Mouse (Mus musculus): ENCODE results near the gene Crim1.

Gene Crim1

GRCm38 (mm10) chr17:78331438-78331837, 131.4 kb downstream of the Crim1 start:
- DNase-seq: no peak

DNA sequence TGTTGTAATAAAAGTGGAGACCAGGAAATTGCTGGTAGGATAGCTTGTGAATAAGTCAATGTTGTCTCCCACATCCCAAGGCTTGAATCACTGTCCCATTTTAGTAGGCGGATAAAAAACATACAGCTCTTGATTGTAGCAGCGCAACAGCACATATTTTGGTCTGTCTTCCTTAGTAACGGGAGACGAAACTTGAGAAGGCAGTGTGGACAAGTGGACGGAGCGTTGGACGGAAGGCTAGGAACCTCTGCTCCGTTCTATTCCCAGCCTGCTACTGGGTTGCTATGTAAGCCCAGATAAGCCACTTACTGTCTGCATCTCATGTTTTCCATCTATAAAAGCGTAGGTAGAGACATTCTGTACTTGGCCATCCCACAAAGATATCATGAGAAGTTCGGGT, 133.2 kb downstream of the Crim1 start:
- DNase-seq: no peak

DNA sequence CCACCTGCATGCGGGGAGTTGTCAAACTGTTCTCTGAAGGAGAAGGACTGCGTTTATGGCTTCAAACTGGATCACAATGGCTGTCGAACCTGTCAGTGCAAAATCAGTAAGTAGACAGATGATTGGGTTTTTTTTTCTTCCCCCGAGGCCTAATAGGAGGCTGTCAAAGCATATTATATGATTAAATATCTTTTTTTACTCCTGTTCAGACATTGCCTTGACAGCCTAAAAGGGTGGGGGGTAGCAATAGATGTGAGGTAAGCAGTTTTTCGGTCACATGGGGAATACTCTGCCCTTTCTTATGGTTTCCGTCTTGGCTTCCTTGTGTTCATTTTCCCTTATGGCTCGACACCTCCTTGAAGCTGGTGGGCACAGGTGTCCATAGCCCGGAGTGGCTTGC, 135.2 kb downstream of the Crim1 start:
- DNase-seq: no peak

DNA sequence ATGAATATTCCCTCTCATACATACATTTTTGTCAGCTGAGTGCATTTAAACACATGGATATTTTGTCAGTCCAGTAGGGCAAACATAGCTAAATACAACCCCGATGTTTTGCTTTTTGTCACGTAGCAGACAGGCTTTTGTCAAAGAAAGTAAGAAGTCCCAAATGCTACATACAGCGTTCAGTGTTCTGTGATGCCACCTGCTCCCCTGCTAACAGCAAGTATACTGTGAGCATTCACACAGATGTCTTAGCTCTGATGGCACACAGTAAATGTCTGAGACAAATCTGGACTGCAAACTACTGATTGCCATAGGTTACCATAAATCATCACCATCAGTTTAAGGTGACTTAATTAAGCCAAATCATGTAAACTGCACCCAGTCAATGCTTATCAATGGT, 143.6 kb downstream of the Crim1 start:
- no peak for DNase-seq

GRCm38 (mm10) chr17:78347111-78347801, 147.2 kb downstream of the Crim1 start:
- DNase-seq: peak; percentile 31

DNA sequence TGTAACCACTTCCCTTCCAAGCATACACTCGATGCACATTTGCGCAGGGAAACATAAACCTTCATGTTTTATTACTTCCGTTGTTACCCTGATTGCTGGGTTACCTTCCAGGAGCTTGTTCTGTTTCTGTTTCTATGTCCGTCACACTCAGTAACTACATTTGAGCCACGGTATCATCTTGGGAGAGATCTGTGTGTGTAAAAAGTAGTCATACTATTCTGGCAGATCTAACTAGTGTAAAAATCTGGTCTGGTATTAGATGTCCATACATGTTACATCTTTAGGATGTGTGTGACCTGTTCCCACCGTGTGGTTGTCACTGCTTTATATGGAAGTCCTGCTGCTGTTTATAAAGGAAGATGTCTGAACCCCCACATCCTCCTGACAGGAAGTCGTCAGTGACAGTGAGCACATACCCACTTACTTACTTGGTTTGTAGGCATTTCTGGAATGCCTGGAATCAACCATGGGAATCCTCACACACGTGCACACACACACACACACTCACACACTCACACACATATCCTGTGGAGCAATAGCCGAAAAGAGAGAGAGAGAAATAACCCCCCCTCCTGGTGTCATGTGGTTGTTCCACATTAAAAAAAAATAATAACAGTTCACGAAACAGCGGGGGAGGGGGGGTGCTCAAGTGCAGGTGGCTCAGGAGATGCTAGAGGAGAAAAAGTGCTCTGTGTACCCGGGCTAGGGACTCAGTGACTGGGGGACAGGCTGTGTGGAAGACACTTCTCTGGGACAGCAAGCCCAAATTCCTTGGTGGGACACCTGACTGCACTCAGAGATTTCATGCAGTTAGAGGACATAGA, 151.8 kb downstream of the Crim1 start:
- peak; percentile 35 for DNase-seq

- no peak for DNase-seq
Observed at GRCm38 (mm10) chr17:78352500-78352855, 152.4 kb downstream of the Crim1 start.

DNA sequence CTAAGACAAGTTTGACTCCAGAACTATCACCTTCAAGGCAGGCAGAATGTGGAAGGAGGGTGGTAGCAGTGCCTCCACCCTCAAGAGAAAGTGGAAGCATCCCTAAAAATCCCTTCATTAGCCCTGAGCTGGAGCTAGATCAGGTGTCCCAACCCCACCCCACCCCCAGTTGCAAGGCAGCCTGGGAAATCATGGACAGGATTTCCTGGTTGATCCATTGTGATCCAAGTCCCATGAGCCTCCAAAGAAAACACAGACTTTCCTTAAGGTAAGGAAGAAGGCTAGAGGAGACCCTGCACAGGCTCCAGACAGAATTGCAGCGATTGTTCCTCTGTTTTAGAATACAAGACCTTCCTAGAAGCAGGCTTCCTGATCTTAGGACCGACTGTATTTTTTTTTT, 154.4 kb downstream of the Crim1 start:
- no peak for DNase-seq

DNA sequence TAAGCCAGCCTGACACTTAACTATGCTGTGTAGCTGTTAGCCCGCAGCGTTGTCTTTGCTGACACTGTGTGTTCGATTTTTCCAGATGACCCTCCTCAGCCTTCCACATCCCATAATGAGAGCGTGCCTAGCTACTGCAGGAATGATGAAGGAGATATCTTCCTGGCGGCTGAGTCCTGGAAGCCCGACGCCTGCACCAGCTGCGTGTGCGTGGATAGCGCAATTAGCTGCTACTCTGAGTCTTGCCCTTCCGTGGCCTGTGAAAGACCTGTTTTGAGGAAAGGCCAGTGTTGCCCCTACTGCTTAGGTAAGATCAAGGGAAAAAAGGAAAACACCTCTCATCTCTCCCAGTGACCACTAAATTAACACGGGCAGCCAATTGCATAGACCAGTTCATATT, 154.8 kb downstream of the Crim1 start:
- DNase-seq: no peak

- DNase-seq: no peak
Observed at GRCm38 (mm10) chr17:78355611-78356010, 155.6 kb downstream of the Crim1 start.

GRCm38 (mm10) chr17:78357753-78358152, 157.7 kb downstream of the Crim1 start:
- no peak for DNase-seq

DNA sequence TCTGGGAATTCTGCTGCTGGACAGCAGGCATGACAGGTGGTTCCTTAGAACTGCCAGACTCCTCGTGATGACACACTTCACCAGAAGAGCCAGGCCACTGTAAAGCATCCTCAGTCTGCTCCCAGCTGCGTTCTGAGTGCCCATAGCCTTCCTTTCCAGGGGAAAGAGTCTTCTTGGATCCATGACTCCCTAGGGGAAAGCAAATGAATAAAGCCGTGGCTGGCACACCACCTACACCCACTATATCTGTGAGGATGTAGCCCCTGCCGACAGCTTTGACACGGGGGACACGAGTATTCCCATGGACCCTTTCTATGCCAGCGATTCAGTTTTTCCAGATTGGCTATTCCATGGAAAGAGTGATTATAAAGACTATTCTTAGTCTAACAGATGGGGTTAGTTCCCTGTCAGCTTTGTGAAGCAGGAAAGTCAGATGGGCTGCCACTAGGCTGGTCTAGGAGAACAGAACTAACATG, 158.2 kb downstream of the Crim1 start:
- no peak for DNase-seq

- peak; percentile 48 for DNase-seq
Observed at GRCm38 (mm10) chr17:78361939-78362728, 162.1 kb downstream of the Crim1 start.

GRCm38 (mm10) chr17:78364555-78365302, 164.7 kb downstream of the Crim1 start:
- DNase-seq: no peak

DNA sequence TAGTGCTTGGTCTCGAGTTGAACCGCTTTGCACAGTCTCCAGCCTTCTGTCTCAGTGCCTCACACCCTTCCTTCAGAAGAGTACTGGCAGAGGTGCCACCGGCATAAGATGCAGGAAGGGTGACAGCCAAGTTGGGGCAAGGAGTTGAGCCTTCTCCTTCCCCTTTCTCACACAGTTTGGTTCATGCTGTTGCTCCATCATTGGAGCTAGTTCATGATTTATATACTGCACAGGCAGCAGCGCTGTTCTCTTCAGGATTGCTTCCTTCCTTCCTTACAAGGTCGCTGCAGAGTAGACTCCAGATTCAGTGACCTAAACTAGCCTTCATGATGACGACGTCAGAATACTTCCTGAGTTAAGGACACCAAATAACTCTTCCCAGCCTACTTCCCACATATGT, 166.0 kb downstream of the Crim1 start:
- DNase-seq: no peak

DNA sequence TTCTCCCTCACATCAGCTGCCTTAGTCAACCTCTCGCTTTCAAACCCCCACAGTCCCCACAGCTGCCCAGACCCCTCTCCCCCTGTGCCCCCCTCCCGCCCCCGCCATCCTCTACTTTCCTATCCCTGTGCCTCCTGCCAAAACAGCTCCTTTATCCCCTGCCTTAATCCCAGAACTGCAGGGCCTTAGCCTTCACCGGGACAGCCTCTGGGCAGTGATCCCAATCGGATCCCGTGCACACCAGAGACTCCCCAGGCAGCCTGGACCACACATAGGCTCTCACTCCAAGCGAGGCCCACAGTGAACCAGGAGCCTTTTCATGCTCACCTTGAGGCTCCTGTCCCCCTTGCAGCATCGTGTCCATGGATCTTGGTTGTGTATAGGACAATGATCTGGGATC, 168.4 kb downstream of the Crim1 start:
- DNase-seq: no peak

- no peak for DNase-seq
Observed at GRCm38 (mm10) chr17:78370445-78370844, 170.4 kb downstream of the Crim1 start.

- no peak for DNase-seq
Observed at GRCm38 (mm10) chr17:78373174-78373573, 173.1 kb downstream of the Crim1 start.

- no peak for DNase-seq
Observed at GRCm38 (mm10) chr17:78373849-78374248, 173.8 kb downstream of the Crim1 start.

GRCm38 (mm10) chr17:78374756-78375155, 174.7 kb downstream of the Crim1 start:
- DNase-seq: no peak

DNA sequence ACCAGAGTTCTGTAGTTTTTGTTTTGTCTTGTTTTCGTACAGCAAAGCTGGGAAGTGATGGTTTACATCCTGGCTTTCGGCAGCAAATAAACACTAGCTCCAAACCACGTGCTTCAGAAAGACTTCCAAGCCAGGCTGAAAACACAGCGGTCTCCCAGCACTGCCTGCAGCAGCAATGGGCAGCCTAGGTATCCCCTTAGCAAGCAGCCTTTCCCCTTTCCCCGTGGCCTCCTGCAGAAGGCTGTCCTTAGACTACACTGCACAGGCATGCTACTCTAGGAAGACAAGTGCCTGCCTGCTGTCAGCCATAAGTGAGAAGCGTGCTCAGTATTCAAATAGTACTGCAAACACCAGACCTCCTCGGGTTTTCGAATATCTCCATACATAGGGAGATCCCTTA, 176.5 kb downstream of the Crim1 start:
- DNase-seq: no peak

- DNase-seq: no peak
Observed at GRCm38 (mm10) chr17:78379079-78379729, 179.2 kb downstream of the Crim1 start.

Data from kidney, postnatal 10 days (tissue).